Mouse (Mus musculus): ENCODE data around the gene Olfr690. TPM values are rescaled to one million over a fixed set of nuclear protein-coding genes. Genes with fewer than 3 reads are reported as not detected.
"Not testable (repeated sequence)": the region's sequence is repeated elsewhere in the genome, so short reads cannot be mapped to it uniquely, and the experiment has no call there.

Olfr690 gene
- total RNA-seq (2015; ENCODE audit: low replicate concordance), result not detected in 2 replicates
- not detected in 2 replicates for total RNA-seq (2017; ENCODE audit: low replicate concordance)

GRCm38 (mm10) chr7:105334004-105334403 is at the start of gene Olfr690:
Olfr690 (minus strand) TSS chr7:105334104.
- no peak for ATAC-seq (replicated peaks; ENCODE audit: low FRiP score, poor library complexity, severe bottlenecking)

GRCm38 (mm10) chr7:105380329-105380728 is 46.4 kb upstream of the Olfr690 start:
- no peak for ATAC-seq (replicated peaks; ENCODE audit: low FRiP score, poor library complexity, severe bottlenecking)

GRCm38 (mm10) chr7:105374866-105375265 is 41.0 kb upstream of the Olfr690 start, which contains the start of gene Gm5901:
Gm5901 (plus strand) TSS chr7:105375038.
- ATAC-seq (replicated peaks; ENCODE audit: low FRiP score, poor library complexity, severe bottlenecking), result no peak

- no peak for ATAC-seq (replicated peaks; ENCODE audit: low FRiP score, poor library complexity, severe bottlenecking)
Measured at GRCm38 (mm10) chr7:105373976-105374375, 40.1 kb upstream of the Olfr690 start.

GRCm38 (mm10) chr7:105373509-105373908 is 39.6 kb upstream of the Olfr690 start:
- ATAC-seq (replicated peaks; ENCODE audit: low FRiP score, poor library complexity, severe bottlenecking), result no peak

- ATAC-seq (replicated peaks; ENCODE audit: low FRiP score, poor library complexity, severe bottlenecking), result no peak
Measured at GRCm38 (mm10) chr7:105372912-105373311, 39.0 kb upstream of the Olfr690 start.

GRCm38 (mm10) chr7:105368521-105368920 is 34.6 kb upstream of the Olfr690 start:
- no peak for ATAC-seq (replicated peaks; ENCODE audit: low FRiP score, poor library complexity, severe bottlenecking)

- no peak for ATAC-seq (replicated peaks; ENCODE audit: low FRiP score, poor library complexity, severe bottlenecking)
Measured at GRCm38 (mm10) chr7:105367930-105368329, 34.0 kb upstream of the Olfr690 start, which contains the start of gene Olfr692. Olfr692 (plus strand) TSS chr7:105368230.

GRCm38 (mm10) chr7:105367268-105367667 is 33.4 kb upstream of the Olfr690 start:
- ATAC-seq (replicated peaks; ENCODE audit: low FRiP score, poor library complexity, severe bottlenecking), result no peak

- ATAC-seq (replicated peaks; ENCODE audit: low FRiP score, poor library complexity, severe bottlenecking), result no peak
Measured at GRCm38 (mm10) chr7:105361713-105362112, 27.8 kb upstream of the Olfr690 start.

- ATAC-seq (replicated peaks; ENCODE audit: low FRiP score, poor library complexity, severe bottlenecking), result not testable (repeated sequence)
Measured at GRCm38 (mm10) chr7:105356487-105356886, 22.6 kb upstream of the Olfr690 start.

GRCm38 (mm10) chr7:105356064-105356463 is 22.2 kb upstream of the Olfr690 start:
- not testable (repeated sequence) for ATAC-seq (replicated peaks; ENCODE audit: low FRiP score, poor library complexity, severe bottlenecking)

GRCm38 (mm10) chr7:105342752-105343151 is 8.8 kb upstream of the Olfr690 start:
- no peak for ATAC-seq (replicated peaks; ENCODE audit: low FRiP score, poor library complexity, severe bottlenecking)

- no peak for ATAC-seq (replicated peaks; ENCODE audit: low FRiP score, poor library complexity, severe bottlenecking)
Measured at GRCm38 (mm10) chr7:105342170-105342569, 8.3 kb upstream of the Olfr690 start, which contains the start of gene Olfr691. Olfr691 (minus strand) TSS chr7:105342270.

GRCm38 (mm10) chr7:105325302-105325701 is 8.6 kb downstream of the Olfr690 start:
- ATAC-seq (replicated peaks; ENCODE audit: low FRiP score, poor library complexity, severe bottlenecking), result no peak

- ATAC-seq (replicated peaks; ENCODE audit: low FRiP score, poor library complexity, severe bottlenecking), result no peak
Measured at GRCm38 (mm10) chr7:105310865-105311264, 23.0 kb downstream of the Olfr690 start, which contains the start of gene Olfr689. Olfr689 (plus strand) TSS chr7:105311165.

GRCm38 (mm10) chr7:105290051-105290450 is 43.9 kb downstream of the Olfr690 start:
- ATAC-seq (replicated peaks; ENCODE audit: low FRiP score, poor library complexity, severe bottlenecking), result no peak

GRCm38 (mm10) chr7:105287795-105288194 is 46.1 kb downstream of the Olfr690 start, which contains the start of gene Olfr688:
Olfr688 (plus strand) TSS chr7:105288095.
- ATAC-seq (replicated peaks; ENCODE audit: low FRiP score, poor library complexity, severe bottlenecking), result no peak
